Mouse (Mus musculus) hindbrain, embryonic 13.5 days (tissue): Measurements from ENCODE around the gene D930048N14Rik. TPM values are rescaled to one million over a fixed set of nuclear protein-coding genes. Genes with fewer than 3 reads are reported as not detected.
"Not testable (repeated sequence)": the region's sequence is repeated elsewhere in the genome, so short reads cannot be mapped to it uniquely, and the experiment has no call there.

ENCODE experiments used
- ATAC-seq: fragments of 200-750 bp; cut with Nextera tagmentation; 2 replicates; pipeline ENCODE4 v1.8.0; 2017; ENCODE audit warnings: moderate TSS enrichment; ENCODE audit not compliant: low FRiP score
- H3K27ac ChIP-seq: fragments of 300-500 bp; sonication (generic); 2 replicates; pipeline ENCODE4 v1.5.1; 2015; ENCODE audit warnings: inconsistent platforms, mild to moderate bottlenecking, moderate library complexity
- H3K27me3 ChIP-seq: fragments of 300-500 bp; sonication (generic); 2 replicates; pipeline ENCODE4 v1.6.1; 2015; ENCODE audit warnings: mild to moderate bottlenecking, inconsistent platforms
- H3K36me3 ChIP-seq: fragments of 300-500 bp; sonication (generic); 2 replicates; pipeline ENCODE4 v1.6.1; 2015; ENCODE audit warnings: mild to moderate bottlenecking, inconsistent platforms
- H3K4me1 ChIP-seq: fragments of 300-500 bp; sonication (generic); replicated peaks from 2 replicates; pipeline ENCODE4 v1.6.1; 2015; ENCODE audit warnings: inconsistent platforms
- H3K4me2 ChIP-seq: fragments of 300-500 bp; sonication (generic); 2 replicates; pipeline ENCODE4 v1.6.1; 2015; ENCODE audit warnings: inconsistent platforms, mild to moderate bottlenecking, moderate library complexity
- H3K4me3 ChIP-seq: fragments of 300-500 bp; sonication (generic); 2 replicates; pipeline ENCODE4 v1.5.1; 2015; ENCODE audit warnings: mild to moderate bottlenecking, inconsistent platforms
- H3K9ac ChIP-seq: fragments of 300-500 bp; sonication (generic); 2 replicates; pipeline ENCODE4 v1.6.1; 2015; ENCODE audit warnings: mild to moderate bottlenecking, inconsistent platforms
- H3K9me3 ChIP-seq: fragments of 300-500 bp; sonication (generic); 2 replicates; pipeline ENCODE4 v1.6.1; 2016; ENCODE audit warnings: inconsistent platforms
- WGBS: fragments of 180-500 bp; shearing (Covaris S2); methylation state at CpG from one replicate; pipeline ENCODE4 v1.1.7; 2015; 5-methylcytosine and 5-hydroxymethylcytosine counted together
- polyA plus RNA-seq: library from polyadenylated mRNA; unstranded; fragments of >200 nt; fragmentation: Nextera tagmentation; extraction: Ambion mirVana; gene quantifications from 2 replicates; pipeline ENCODE4 v1.2.1, GENCODE M21; 2015

The D930048N14Rik gene
- polyA plus RNA-seq, result 0.63 and 0.83 TPM in 2 replicates

DNA sequence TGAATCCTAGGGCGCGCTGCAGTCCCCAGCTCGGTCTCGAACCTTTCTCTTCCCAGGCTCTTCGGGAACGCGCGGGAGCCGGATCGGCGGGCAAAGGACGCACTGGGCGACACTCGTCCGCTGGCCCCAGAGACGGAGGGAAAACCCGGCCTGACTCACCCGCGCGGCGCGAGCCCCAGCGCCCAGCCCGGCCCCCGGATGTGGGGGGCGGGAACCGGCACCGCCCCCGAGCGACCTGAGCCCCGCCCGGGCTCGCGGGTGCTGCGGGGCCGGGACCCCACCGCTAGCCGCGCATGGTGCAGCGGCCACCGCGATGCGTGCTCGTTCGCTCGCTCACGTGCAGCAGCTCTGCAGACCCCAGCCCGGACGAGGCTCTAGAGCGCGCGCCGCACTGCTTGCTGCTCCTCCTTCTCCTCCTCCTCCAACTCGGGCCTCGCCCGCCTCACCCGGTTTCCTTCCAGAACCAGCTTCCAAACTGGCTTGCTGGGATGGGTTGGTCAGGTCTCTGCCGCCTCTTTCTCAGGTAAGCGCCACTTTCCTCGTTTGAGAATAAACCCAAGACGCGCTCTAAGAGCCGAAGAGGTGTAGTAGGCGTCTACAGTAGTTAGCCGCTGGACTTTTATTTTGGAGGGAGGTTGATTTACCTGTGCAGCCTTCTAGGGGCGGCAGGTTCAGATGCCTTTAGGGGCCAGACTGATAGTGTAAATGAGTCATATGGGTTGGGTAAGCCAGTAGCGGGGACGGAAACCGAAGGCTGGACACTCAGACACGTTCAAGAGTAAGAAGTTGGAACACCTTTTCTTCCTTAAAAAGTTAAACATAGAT is at the start of gene D930048N14Rik, which contains the start of gene N4bp3:
D930048N14Rik (plus strand) TSS at position 264 of the 825 bp plus-strand sequence.
N4bp3 (minus strand) TSS at position 152 of the 825 bp plus-strand sequence.
- peak within 1 kb of the TSS; percentile 91 for H3K4me2 ChIP-seq
- H3K9ac ChIP-seq, result peak within 1 kb of the TSS; percentile 81
- ATAC-seq, result peak; percentile 71
- no peaks in the 10 kb centered on the region for H3K9me3 ChIP-seq
- H3K27ac ChIP-seq, result peak within 1 kb of the TSS; percentile 55; the same call in 1 of the 2 replicates
- peak within 1 kb of the TSS; percentile 67 for H3K4me3 ChIP-seq
- peaks cover 41% of the 10 kb centered on the region for H3K4me1 ChIP-seq
- H3K36me3 ChIP-seq, result no peaks in the 10 kb centered on the region
- H3K27me3 ChIP-seq, result peaks cover 28% of the 10 kb centered on the region
- WGBS, result 2% methylated on average over 70 of the region's 70 CpGs

DNA sequence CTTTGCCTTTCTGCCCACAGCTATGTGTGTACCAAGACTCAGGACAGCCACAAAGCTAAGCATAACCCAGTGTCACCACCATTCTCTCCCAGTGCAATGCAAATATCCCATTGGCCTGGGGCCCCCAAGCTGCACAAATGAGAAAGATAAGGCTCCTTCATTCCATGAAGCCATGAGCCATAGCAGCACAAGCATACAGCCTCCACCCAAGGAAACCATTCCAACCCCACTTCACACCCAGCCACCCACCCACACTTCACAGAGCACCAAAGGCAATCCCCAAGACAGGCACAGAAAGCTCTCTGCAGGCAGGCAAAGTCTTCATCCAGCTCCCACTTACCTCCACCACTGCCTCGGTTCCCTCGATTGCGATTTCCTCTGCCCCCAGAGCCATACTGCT is 48.5 kb upstream of the D930048N14Rik start:
- Histone ChIP-seq H3K4me3 (no peak overlapping the region), H3K36me3 (peaks cover 81% of the 10 kb centered on the region), H3K9ac (no peak overlapping the region; the same call in 1 of the 2 replicates), H3K27me3 (no peaks in the 10 kb centered on the region), H3K9me3 (no peaks in the 10 kb centered on the region), H3K27ac (no peak overlapping the region), H3K4me1 (peaks cover 48% of the 10 kb centered on the region), H3K4me2 (no peak overlapping the region)
- no peak for ATAC-seq
- 85% methylated on average over 3 of the region's 3 CpGs for WGBS

DNA sequence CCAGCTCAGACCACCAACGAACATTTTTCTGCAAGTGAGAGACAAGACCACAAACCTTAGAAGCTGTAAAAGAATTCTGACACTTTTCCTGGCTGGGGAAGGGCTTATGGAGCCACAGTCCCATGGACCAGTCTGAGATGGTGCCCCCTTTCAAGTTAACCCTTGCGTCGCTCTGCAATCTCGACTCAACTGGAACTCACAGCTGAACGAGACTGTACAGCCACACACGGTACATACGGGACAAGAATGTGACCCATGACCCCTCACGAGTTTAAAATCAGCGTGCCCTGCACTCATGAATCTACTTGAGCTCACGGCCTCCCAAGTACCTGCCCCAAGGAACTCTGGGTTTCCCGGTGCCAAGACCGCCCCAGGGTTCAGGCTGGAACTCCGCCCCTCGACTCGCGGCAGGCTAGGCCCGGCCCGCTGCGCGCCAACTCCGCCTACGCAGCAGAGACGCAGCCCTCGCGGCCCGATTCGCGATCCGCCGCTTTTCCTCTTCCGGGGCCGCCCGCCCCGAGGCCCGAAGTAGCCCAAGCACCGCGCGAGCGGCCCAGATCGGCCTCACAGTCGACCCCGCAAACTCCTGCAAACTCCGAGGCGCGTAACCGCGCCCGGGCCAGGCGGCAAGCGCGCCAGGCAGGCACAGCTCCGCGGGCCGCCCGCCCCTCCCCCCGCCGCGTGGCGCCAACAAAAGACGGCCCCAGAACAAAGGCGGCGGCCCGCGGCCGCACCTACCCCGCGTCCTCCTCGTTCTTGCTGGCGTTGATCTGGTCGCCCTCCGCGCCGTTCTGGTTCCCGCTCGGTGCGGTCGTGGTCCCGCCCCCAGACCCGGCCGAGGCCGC is 44.9 kb upstream of the D930048N14Rik start:
- 2% methylated on average over 80 of the region's 81 CpGs for WGBS
- Histone ChIP-seq H3K9me3 (no peaks in the 10 kb centered on the region), H3K36me3 (peaks cover 45% of the 10 kb centered on the region), H3K9ac (peak overlapping the region; percentile 99), H3K4me1 (peaks cover 49% of the 10 kb centered on the region), H3K27me3 (no peaks in the 10 kb centered on the region), H3K4me3 (peak overlapping the region; percentile 96), H3K27ac (peak overlapping the region; percentile 97), H3K4me2 (peak overlapping the region; percentile 95)
- ATAC-seq, result peak; percentile 67

DNA sequence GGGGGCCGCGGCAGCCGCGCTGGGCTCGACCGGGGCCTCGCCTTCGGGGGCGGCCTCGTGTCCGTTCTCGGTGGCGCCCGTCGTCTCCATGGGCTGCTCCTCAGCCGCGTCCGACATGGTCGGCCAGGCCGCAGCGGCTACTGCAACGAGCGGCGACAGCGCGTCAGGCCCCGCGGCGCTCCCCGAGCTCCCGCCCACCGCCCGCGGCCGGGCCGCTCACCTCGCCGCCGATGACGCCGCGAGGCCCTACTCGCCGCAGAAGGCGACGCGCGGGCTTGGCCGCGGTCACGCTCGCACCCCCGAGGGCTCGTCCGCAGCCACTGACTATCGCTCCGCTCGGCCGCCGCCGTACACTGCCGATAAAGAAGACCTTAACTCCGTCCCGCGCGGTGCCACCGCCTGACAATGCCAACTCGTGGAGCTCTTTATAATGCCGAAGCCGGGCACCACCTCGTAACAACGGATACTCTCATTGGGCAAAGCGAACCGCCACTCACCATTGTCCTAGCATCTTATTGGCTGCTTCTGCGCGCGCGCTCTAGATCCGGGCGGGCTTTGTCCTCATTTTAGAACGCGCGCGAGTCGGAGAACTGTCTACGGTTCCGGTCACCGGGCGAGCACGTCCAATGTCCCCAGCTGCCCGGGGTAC is 44.2 kb upstream of the D930048N14Rik start, which contains the start of gene Hnrnpab:
Hnrnpab (minus strand) TSS at position 401 of the 649 bp plus-strand sequence.
- Histone ChIP-seq H3K36me3 (peaks cover 37% of the 10 kb centered on the region), H3K9me3 (no peaks in the 10 kb centered on the region), H3K4me2 (peak within 1 kb of the TSS; percentile 95), H3K27ac (peak within 1 kb of the TSS; percentile 97), H3K9ac (peak within 1 kb of the TSS; percentile 99), H3K27me3 (no peaks in the 10 kb centered on the region), H3K4me3 (peak within 1 kb of the TSS; percentile 96), H3K4me1 (peaks cover 46% of the 10 kb centered on the region)
- WGBS, result under 1% methylated on average over 83 of the region's 91 CpGs
- ATAC-seq, result peak; percentile 95

DNA sequence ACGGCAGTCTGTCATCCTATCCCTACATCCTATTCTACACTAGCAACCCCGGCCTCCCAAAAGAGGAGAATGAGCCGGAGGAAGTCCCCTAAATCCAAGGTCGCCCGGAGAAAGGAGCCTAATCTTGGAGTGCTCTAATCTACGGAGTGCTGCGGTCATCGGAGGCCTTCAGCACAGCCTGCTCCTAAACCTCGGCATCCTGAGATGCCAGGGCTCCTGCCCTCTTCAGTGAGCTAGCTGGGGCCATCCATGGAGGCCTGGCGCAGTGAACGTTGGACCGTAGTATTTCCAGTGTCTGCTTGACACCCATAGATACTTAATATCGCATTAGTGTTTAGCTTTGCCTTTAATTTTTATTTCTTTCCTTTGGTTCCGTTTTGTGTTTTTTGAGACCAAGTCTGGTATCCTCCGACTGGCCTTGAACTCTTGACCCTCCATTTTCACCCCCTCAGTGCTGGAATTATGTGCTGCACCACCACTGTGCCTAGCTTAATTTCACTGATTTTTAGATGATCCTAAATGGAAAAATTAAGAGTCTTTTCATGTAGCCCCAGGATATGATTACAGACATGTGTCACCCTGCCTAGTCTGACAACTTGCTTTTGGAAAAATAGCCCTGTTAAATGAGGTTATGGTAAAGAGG is 43.5 kb upstream of the D930048N14Rik start:
- ATAC-seq, result peak; percentile 73
- Histone ChIP-seq H3K9ac (peak overlapping the region; percentile 83), H3K4me2 (peak overlapping the region; percentile 82), H3K27me3 (no peaks in the 10 kb centered on the region), H3K4me3 (peak overlapping the region; percentile 96), H3K36me3 (peaks cover 31% of the 10 kb centered on the region), H3K9me3 (no peaks in the 10 kb centered on the region), H3K27ac (peak overlapping the region; percentile 97), H3K4me1 (peaks cover 40% of the 10 kb centered on the region)
- 10% methylated on average over 15 of the region's 15 CpGs for WGBS

DNA sequence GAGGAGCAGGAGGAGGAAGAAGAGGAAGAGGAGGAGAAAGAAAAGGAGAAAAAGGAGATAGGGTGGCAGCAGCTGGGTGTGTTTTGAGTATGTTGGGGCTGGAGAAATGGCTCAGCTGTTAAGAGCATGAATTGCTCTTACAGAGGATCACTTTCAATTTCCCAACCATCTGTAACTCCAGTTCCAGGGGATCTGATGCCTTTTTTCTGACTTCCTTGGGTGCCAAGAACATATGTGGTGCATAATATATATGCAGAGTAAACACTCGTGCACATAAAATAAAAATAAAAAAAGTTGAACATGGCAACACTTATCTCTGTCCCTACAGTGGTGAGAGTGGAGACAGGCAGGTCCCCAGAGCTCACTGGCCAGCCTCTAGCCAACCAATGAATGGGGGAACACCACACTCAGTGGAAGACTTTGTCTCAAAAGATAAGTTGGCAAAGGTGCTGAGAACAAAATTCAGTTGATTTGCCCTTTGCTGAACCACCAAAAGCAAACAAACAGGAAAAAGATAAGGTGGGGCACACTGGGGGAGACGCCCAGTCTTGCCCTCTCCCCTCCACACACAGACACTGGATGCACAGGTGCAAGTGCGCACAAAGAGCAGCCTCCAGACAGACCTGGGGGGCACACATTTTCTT is 41.4 kb upstream of the D930048N14Rik start:
- no peaks in the 10 kb centered on the region for H3K27me3 ChIP-seq
- no peak for ATAC-seq

DNA sequence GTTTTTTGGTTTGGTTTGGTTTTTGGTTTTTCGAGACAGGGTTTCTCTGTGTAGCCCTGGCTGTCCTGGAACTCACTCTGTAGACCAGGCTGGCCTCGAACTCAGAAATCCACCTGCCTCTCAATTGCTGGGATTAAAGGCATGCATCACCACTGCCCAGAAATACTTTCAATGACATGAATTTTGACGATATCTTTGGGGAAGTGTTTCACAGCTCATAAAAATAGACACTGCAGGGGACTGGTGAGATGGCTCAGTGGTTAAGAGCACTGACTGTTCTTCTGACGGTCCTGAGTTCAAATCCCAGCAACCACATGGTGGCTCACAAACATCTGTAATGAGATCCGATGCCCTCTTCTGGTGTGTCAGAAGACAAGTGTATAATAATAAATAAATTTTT is 40.8 kb upstream of the D930048N14Rik start:
- not testable (repeated sequence) for H3K4me3 ChIP-seq, H3K36me3 ChIP-seq, ATAC-seq, H3K9me3 ChIP-seq, H3K9ac ChIP-seq, H3K27ac ChIP-seq, H3K27me3 ChIP-seq, H3K4me2 ChIP-seq
- peaks cover 16% of the 10 kb centered on the region for H3K4me1 ChIP-seq
- 94% methylated on average over 5 of the region's 5 CpGs for WGBS

More for the DNA sequence above, 41.4 kb upstream of the D930048N14Rik start:
- no peak overlapping the region for H3K4me3 ChIP-seq
- H3K4me1 ChIP-seq, result peaks cover 18% of the 10 kb centered on the region
- 76% methylated on average over 3 of the region's 3 CpGs for WGBS
- H3K36me3 ChIP-seq, result peaks cover 9% of the 10 kb centered on the region
- no peak overlapping the region for H3K9ac ChIP-seq
- H3K4me2 ChIP-seq, result no peak overlapping the region
- H3K27ac ChIP-seq, result no peak overlapping the region
- H3K9me3 ChIP-seq, result no peaks in the 10 kb centered on the region

DNA sequence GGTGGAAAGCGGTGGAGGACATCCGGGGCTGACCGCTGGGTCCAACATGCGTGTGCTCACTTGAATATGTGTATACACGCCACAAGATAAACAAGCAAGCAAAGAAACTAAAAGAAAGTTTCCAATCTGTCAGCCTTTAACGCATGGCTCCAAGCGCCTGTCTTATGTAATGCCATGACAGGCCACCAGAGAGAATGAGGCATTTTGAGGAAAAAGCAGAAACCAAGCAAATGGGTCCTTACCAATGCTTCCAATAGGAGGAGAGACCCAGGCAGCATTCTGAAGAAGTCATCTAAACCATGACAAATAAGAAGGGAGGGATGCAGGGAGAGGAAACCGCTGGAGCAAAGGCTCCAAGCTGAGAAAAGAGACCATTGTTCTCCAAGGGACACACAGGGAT is 36.5 kb upstream of the D930048N14Rik start:
- H3K4me1 ChIP-seq, result peaks cover 16% of the 10 kb centered on the region
- H3K27ac ChIP-seq, result no peak overlapping the region
- no peaks in the 10 kb centered on the region for H3K9me3 ChIP-seq
- no peak overlapping the region for H3K4me2 ChIP-seq
- H3K27me3 ChIP-seq, result no peaks in the 10 kb centered on the region
- 84% methylated on average over 8 of the region's 8 CpGs for WGBS
- ATAC-seq, result no peak
- no peak overlapping the region for H3K4me3 ChIP-seq
- H3K9ac ChIP-seq, result no peak overlapping the region
- H3K36me3 ChIP-seq, result no peaks in the 10 kb centered on the region

DNA sequence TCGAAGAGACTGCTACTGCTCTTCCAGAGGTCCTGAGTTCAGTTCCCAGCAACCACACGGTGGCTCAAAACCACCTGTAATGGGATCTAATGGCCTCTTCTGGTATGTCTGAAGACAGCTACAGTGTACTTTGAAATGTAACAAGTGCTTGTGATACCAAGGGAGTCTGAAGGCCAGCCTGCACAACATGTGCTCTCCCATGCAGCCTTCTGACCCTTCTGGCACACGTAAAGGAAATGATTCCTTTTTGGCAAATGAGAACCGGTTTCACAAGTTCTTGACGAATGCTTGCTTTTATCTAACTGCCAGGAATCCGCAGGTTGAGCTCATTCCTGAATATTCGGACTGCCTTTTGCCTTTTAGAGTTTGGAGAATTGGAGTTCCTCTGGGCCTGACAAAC is 35.6 kb upstream of the D930048N14Rik start:
- peak overlapping the region; percentile 66 for H3K9ac ChIP-seq
- no peak for ATAC-seq
- H3K27ac ChIP-seq, result no peak overlapping the region
- H3K36me3 ChIP-seq, result no peaks in the 10 kb centered on the region
- H3K4me1 ChIP-seq, result peaks cover 19% of the 10 kb centered on the region
- WGBS, result 57% methylated on average over 7 of the region's 7 CpGs
- peak overlapping the region; percentile 57 for H3K4me2 ChIP-seq
- peak overlapping the region; percentile 32 for H3K4me3 ChIP-seq
- no peaks in the 10 kb centered on the region for H3K9me3 ChIP-seq
- H3K27me3 ChIP-seq, result no peaks in the 10 kb centered on the region

DNA sequence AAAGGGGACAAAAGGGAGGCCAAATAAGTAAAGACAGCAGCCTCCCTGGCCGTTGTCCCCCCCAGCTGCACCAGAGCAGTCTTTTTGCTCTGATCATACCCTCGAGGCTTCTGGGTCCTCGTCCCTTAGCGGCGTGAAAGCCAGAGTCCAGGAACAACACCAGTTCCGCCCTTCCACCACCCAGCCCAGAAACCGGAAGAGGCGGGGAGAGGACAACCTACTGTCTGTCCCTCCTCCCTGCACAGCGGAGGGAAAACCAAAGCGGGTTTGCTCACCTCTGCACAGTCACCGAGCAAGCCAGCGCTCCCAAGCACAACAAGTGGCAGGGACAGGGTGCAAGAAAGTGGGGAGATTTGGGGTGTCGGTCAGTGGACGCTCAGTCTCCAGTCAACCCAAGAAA is 35.2 kb upstream of the D930048N14Rik start:
- no peaks in the 10 kb centered on the region for H3K27me3 ChIP-seq
- no peaks in the 10 kb centered on the region for H3K9me3 ChIP-seq
- peak overlapping the region; percentile 32 for H3K4me3 ChIP-seq
- no peak for ATAC-seq
- no peak overlapping the region for H3K27ac ChIP-seq
- no peaks in the 10 kb centered on the region for H3K36me3 ChIP-seq
- peak overlapping the region; percentile 57 for H3K4me2 ChIP-seq
- peak overlapping the region; percentile 66 for H3K9ac ChIP-seq
- WGBS, result 4% methylated on average over 14 of the region's 14 CpGs
- H3K4me1 ChIP-seq, result peaks cover 24% of the 10 kb centered on the region

DNA sequence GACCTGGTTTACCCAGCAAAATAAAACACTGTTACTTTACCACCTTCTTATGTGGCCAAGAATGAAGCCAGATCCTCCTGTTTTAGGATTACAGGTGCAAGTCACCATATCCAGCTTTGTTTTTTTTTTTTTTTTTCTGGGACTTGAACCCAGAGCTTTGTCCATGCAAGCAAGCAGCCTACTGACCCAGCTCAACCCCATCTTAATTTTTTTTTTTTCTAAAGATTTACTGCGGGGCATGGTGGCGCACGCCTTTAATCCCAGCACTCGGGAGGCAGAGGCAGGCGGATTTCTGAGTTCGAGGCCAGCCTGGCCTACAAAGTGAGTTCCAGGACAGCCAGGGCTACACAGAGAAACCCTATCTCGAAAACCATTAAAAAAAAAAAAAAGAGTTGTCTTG is 34.6 kb upstream of the D930048N14Rik start:
- 92% methylated on average over 7 of the region's 7 CpGs for WGBS
- H3K9ac ChIP-seq, H3K9me3 ChIP-seq: not testable (repeated sequence)

More for the DNA sequence above, 34.6 kb upstream of the D930048N14Rik start:
- H3K4me3 ChIP-seq, result peak overlapping the region; percentile 32; the same call in 1 of the 2 replicates
- H3K27me3 ChIP-seq, H3K36me3 ChIP-seq, ATAC-seq, H3K27ac ChIP-seq: not testable (repeated sequence)
- H3K4me2 ChIP-seq, result peak overlapping the region; percentile 57
- peaks cover 29% of the 10 kb centered on the region for H3K4me1 ChIP-seq
